9 mouse cellular contexts compared by ENCODE assay signal in genomic region chr10:13108021-13108548, GRCm38 (mm10). TPM values are rescaled to one million over a fixed set of nuclear protein-coding genes. Genes with fewer than 3 reads are reported as not detected.
DNase-seq lines count a peak whose midpoint lies in the region; ATAC-seq and TF ChIP-seq lines count a peak whose summit lies in the region.
"Had no signal": no experiment of that assay in that cellular context is flagged by ENCODE, and none has a peak within 500 bp of the region (broad histone marks: within the 10 kb centered on the region; RNA-seq: fewer than 3 reads in every experiment).

No protein-coding gene starts in this region.

- peak overlapping the region; percentile 19 to 21; a peak in 2 of 4 replicates for H3K27ac ChIP-seq in heart, embryonic 14.5 days (replicated peaks in 1 of 2; ENCODE audit: control insufficient read depth in 1 of 2, insufficient read depth in 1 of 2, low read depth in 2 of 2, low read length in 2 of 2)
- H3K27ac ChIP-seq in forebrain, postnatal 0 days (ENCODE audit: low read depth, low read length): no peak overlapping the region
- H3K27ac ChIP-seq in midbrain, embryonic 14.5 days (replicated peaks; ENCODE audit: low read depth, low read length): peak overlapping the region; percentile 63

- ATAC-seq in heart, embryonic 14.5 days (ENCODE audit: insufficient number of reproducible peaks, insufficient read depth, low FRiP score, low read depth): no peak
- peak; percentile 63 for ATAC-seq in forebrain, postnatal 0 days
- ATAC-seq in midbrain, embryonic 14.5 days (ENCODE audit: low FRiP score, low TSS enrichment): peak; percentile 86
- ATAC-seq in megakaryocyte-erythroid progenitor cell, adult 5-6 weeks (replicated peaks; ENCODE audit: low FRiP score, low TSS enrichment, poor library complexity, severe bottlenecking): no peak
- no peak for ATAC-seq in granulocyte monocyte progenitor cell, adult 5-6 weeks (replicated peaks; ENCODE audit: poor library complexity, severe bottlenecking)

- no peak for DNase-seq in heart, postnatal 36 days
- DNase-seq in ZHBTc4 (ENCODE audit: low read depth, low spot score): peak; percentile 97
- no peak for DNase-seq in forebrain, postnatal 0 days
- peak; percentile 76 for DNase-seq in midbrain, embryonic 14.5 days
- DNase-seq in natural killer cell, adult 2 months (ENCODE audit: low spot score in 2 of 2): no peak
- DNase-seq: lung, postnatal 36 days had no signal

- no peak overlapping the region for H3K4me3 ChIP-seq in heart, embryonic 14.5 days (ENCODE audit: control insufficient read depth in 1 of 2, insufficient read depth in 1 of 2, low read depth in 1 of 2, low read length in 2 of 2)
- H3K4me3 ChIP-seq in forebrain, postnatal 0 days (ENCODE audit: low read depth, low read length): no peak overlapping the region
- no peak overlapping the region for H3K4me3 ChIP-seq in midbrain, embryonic 14.5 days (replicated peaks; ENCODE audit: low read depth, low read length)

- no peaks in the 10 kb centered on the region for H3K27me3 ChIP-seq in heart, embryonic 14.5 days (ENCODE audit: control insufficient read depth, insufficient read depth, low read length)
- no peaks in the 10 kb centered on the region for H3K27me3 ChIP-seq in forebrain, postnatal 0 days (ENCODE audit: insufficient read depth, low read length)
- H3K27me3 ChIP-seq in midbrain, embryonic 14.5 days (ENCODE audit: control insufficient read depth, insufficient read depth, low read length): no peaks in the 10 kb centered on the region

- H3K4me1 ChIP-seq in heart, embryonic 14.5 days (ENCODE audit: control insufficient read depth in 2 of 2, insufficient read depth in 2 of 2, low read length in 2 of 2): peaks cover 18 to 61% of the 10 kb centered on the region in 2 experiments
- H3K4me1 ChIP-seq in forebrain, postnatal 0 days (ENCODE audit: insufficient read depth): peaks cover 7% of the 10 kb centered on the region
- H3K4me1 ChIP-seq in midbrain, embryonic 14.5 days (ENCODE audit: control insufficient read depth, insufficient read depth, low read length): peaks cover 19% of the 10 kb centered on the region

- 57% methylated on average over 7 of the region's 7 CpGs for WGBS in heart, embryonic 14.5 days
- 13% methylated on average over 7 of the region's 7 CpGs for WGBS in forebrain, postnatal 0 days
- WGBS in midbrain, embryonic 14.5 days: 1% methylated on average over 7 of the region's 7 CpGs

- no peak overlapping the region for H3K4me2 ChIP-seq in heart, embryonic 14.5 days (ENCODE audit: low read length)
- H3K4me2 ChIP-seq in forebrain, postnatal 0 days (ENCODE audit: low read depth): no peak overlapping the region
- no peak overlapping the region; the same call in 1 of the 2 replicates for H3K4me2 ChIP-seq in midbrain, embryonic 14.5 days (ENCODE audit: low read length)

- H3K9ac ChIP-seq in heart, embryonic 14.5 days (ENCODE audit: low read length): no peak overlapping the region
- no peak overlapping the region for H3K9ac ChIP-seq in forebrain, postnatal 0 days
- no peak overlapping the region for H3K9ac ChIP-seq in midbrain, embryonic 14.5 days (replicated peaks; ENCODE audit: low read length)

- intact Hi-C loops in heart, postnatal 36 days (cut with DNase I): no loop called here

- H3K9me3 ChIP-seq in heart, embryonic 14.5 days (ENCODE audit: control insufficient read depth, low read length): no peaks in the 10 kb centered on the region
- H3K9me3 ChIP-seq in forebrain, postnatal 0 days (ENCODE audit: low read length): no peaks in the 10 kb centered on the region
- H3K9me3 ChIP-seq in midbrain, embryonic 14.5 days (ENCODE audit: control insufficient read depth, low read length): no peaks in the 10 kb centered on the region

- TF ChIP-seq CTCF in forebrain, postnatal 0 days (IDR thresholded peaks at IDR 0.05; ENCODE audit: low read depth): no peak

- peaks cover 43% of the 10 kb centered on the region for H3K36me3 ChIP-seq in heart, embryonic 14.5 days (ENCODE audit: control insufficient read depth, insufficient read depth, low read length)
- H3K36me3 ChIP-seq in forebrain, postnatal 0 days (ENCODE audit: insufficient read depth): no peaks in the 10 kb centered on the region
- no peaks in the 10 kb centered on the region for H3K36me3 ChIP-seq in midbrain, embryonic 14.5 days (ENCODE audit: control insufficient read depth, insufficient read depth, low read length)

RNA-seq across cellular contexts. Expression of gene Plagl1, which starts 47.8 kb away (rescaled TPM):
- 279 and 282 TPM in 2 replicates for polyA plus RNA-seq in heart, embryonic 14.5 days (2014; fragmentation: Nextera tagmentation; extraction: Ambion mirVana)
- total RNA-seq in heart, postnatal 36 days (2021): 1 to 10 TPM; 7.2 to 8.4 TPM
- total RNA-seq in forebrain, postnatal 0 days (2014; rRNA removed): 26.9 and 93.7 TPM in 2 replicates
- polyA plus RNA-seq in forebrain, postnatal 0 days (2015; fragmentation: Nextera tagmentation; extraction: Ambion mirVana): 13.7 and 15.7 TPM in 2 replicates
- 32.8 and 55.8 TPM in 2 replicates for polyA plus RNA-seq in midbrain, embryonic 14.5 days (2014; fragmentation: Nextera tagmentation; extraction: Ambion mirVana)
- not detected in 2 replicates for total RNA-seq in megakaryocyte-erythroid progenitor cell, adult 5-6 weeks (2014; fragmentation: Nextera tagmentation)
- total RNA-seq in megakaryocyte-erythroid progenitor cell, adult 5-6 weeks (2017): not detected in 2 replicates
- total RNA-seq in granulocyte monocyte progenitor cell, adult 5-6 weeks (2014; fragmentation: Nextera tagmentation): 0.37 TPM in 1 of 2 replicates, not detected in the other
- total RNA-seq in granulocyte monocyte progenitor cell, adult 5-6 weeks (2017): not detected in 2 replicates

Comparison
In these comparisons a context has a peak if more than half of its experiments do, and no peak if none do; other contexts are left out.
1. ATAC-seq: peak in forebrain, postnatal 0 days (single experiment) and midbrain, embryonic 14.5 days (single experiment); none in heart, embryonic 14.5 days (single experiment), megakaryocyte-erythroid progenitor cell, adult 5-6 weeks (single experiment) and granulocyte monocyte progenitor cell, adult 5-6 weeks (single experiment).
2. DNase-seq: peak in ZHBTc4 (single experiment) and midbrain, embryonic 14.5 days (single experiment); none in heart, postnatal 36 days (0 of 2), forebrain, postnatal 0 days (single experiment) and natural killer cell, adult 2 months (0 of 2).